Mouse (Mus musculus) megakaryocyte, embryonic 14.5 days (primary cell): ENCODE measurements around the gene Larp4. TPM values are rescaled to one million over a fixed set of nuclear protein-coding genes. Genes with fewer than 3 reads are reported as not detected.
A peak's percentile ranks its signal among the peaks of the same experiment; 100 is the strongest.

Source experiments
- H3K27me3 ChIP-seq: replicated peaks from 2 replicates; pipeline ENCODE3; 2012; ENCODE audit warnings: inconsistent platforms
- H3K36me3 ChIP-seq: replicated peaks from 2 replicates; pipeline ENCODE3; 2012; ENCODE audit warnings: low read length, inconsistent platforms, mixed read lengths
- H3K4me1 ChIP-seq: 2 replicates; pipeline ENCODE4 v1.6.1; 2012; ENCODE audit warnings: inconsistent platforms
- H3K4me3 ChIP-seq: replicated peaks from 2 replicates; pipeline ENCODE3; 2012; ENCODE audit warnings: moderate library complexity, mild to moderate bottlenecking, inconsistent platforms
- H3K9me3 ChIP-seq: 2 replicates; pipeline ENCODE4 v1.6.1; 2012; ENCODE audit warnings: inconsistent platforms
- FLI1 ChIP-seq: IDR thresholded peaks from 2 replicates; pipeline ENCODE4 v1.6.1; 2012; ENCODE audit warnings: low read length, inconsistent platforms, mixed read lengths
- GATA1 ChIP-seq: IDR thresholded peaks from 3 replicates; pipeline ENCODE4 v1.6.1; 2012; ENCODE audit warnings: mixed read lengths, low read length, inconsistent platforms, borderline replicate concordance
- polyA plus RNA-seq: library from polyadenylated mRNA; stranded (reverse); fragments of >175 nt; gene quantifications from 2 replicates; pipeline ENCODE4 v1.2.3, GENCODE M21; 2012; ENCODE audit warnings: low replicate concordance; ENCODE audit not compliant: insufficient read depth

Gene Larp4
- polyA plus RNA-seq, 1 experiment: 2.8 TPM

GRCm38 (mm10) chr15:100032546-100032945 lies 62.7 kb downstream of the Larp4 start:
- Histone ChIP-seq H3K27me3 (peaks cover 10% of the 10 kb centered on the region), H3K36me3 (no peaks in the 10 kb centered on the region), H3K9me3 (no peaks in the 10 kb centered on the region), H3K4me3 (no peak overlapping the region), H3K4me1 (peaks cover 6% of the 10 kb centered on the region)
- TF ChIP-seq GATA1 (no peak), FLI1 (no peak)

GRCm38 (mm10) chr15:100038470-100038971 lies 68.7 kb downstream of the Larp4 start, which contains the start of gene Dip2b:
Dip2b (plus strand) TSS chr15:100038664.
- H3K9me3 ChIP-seq: no peaks in the 10 kb centered on the region
- no peaks in the 10 kb centered on the region for H3K36me3 ChIP-seq
- TF ChIP-seq FLI1: no peak
- no peak for TF ChIP-seq GATA1
- H3K4me3 ChIP-seq: peak within 1 kb of the TSS; percentile 92
- H3K27me3 ChIP-seq: peaks cover 10% of the 10 kb centered on the region
- peaks cover 34% of the 10 kb centered on the region for H3K4me1 ChIP-seq

- H3K4me1 ChIP-seq: peaks cover 34% of the 10 kb centered on the region
Observed at GRCm38 (mm10) chr15:100039001-100039701, 69.3 kb downstream of the Larp4 start.

GRCm38 (mm10) chr15:100040541-100041266 lies 70.8 kb downstream of the Larp4 start:
- Histone ChIP-seq H3K4me3 (peak overlapping the region; percentile 77), H3K9me3 (no peaks in the 10 kb centered on the region), H3K4me1 (peaks cover 44% of the 10 kb centered on the region), H3K36me3 (no peaks in the 10 kb centered on the region), H3K27me3 (peaks cover 7% of the 10 kb centered on the region)
- TF ChIP-seq GATA1 (no peak), FLI1 (no peak)

More at GRCm38 (mm10) chr15:100039001-100039701, 69.3 kb downstream of the Larp4 start:
- TF ChIP-seq GATA1 (no peak), FLI1 (no peak)
- Histone ChIP-seq H3K27me3 (peaks cover 10% of the 10 kb centered on the region), H3K9me3 (no peaks in the 10 kb centered on the region), H3K4me3 (peak overlapping the region; percentile 92), H3K36me3 (no peaks in the 10 kb centered on the region)

GRCm38 (mm10) chr15:100041267-100042047 lies 71.6 kb downstream of the Larp4 start:
- H3K9me3 ChIP-seq: no peaks in the 10 kb centered on the region
- peaks cover 49% of the 10 kb centered on the region for H3K4me1 ChIP-seq
- TF ChIP-seq FLI1: no peak
- no peak for TF ChIP-seq GATA1
- H3K36me3 ChIP-seq: no peaks in the 10 kb centered on the region
- peak overlapping the region; percentile 77 for H3K4me3 ChIP-seq
- peaks cover 7% of the 10 kb centered on the region for H3K27me3 ChIP-seq

GRCm38 (mm10) chr15:100042048-100042400 lies 72.2 kb downstream of the Larp4 start:
- Histone ChIP-seq H3K4me1 (peaks cover 50% of the 10 kb centered on the region), H3K36me3 (peaks cover 4% of the 10 kb centered on the region), H3K27me3 (peaks cover 7% of the 10 kb centered on the region), H3K9me3 (no peaks in the 10 kb centered on the region), H3K4me3 (peak overlapping the region; percentile 26)
- TF ChIP-seq FLI1 (no peak), GATA1 (no peak)

GRCm38 (mm10) chr15:100045576-100045975 lies 75.7 kb downstream of the Larp4 start:
- peaks cover 15% of the 10 kb centered on the region for H3K36me3 ChIP-seq
- no peaks in the 10 kb centered on the region for H3K9me3 ChIP-seq
- TF ChIP-seq FLI1: no peak
- TF ChIP-seq GATA1: no peak
- peaks cover 5% of the 10 kb centered on the region for H3K27me3 ChIP-seq
- peaks cover 48% of the 10 kb centered on the region for H3K4me1 ChIP-seq
- H3K4me3 ChIP-seq: peak overlapping the region; percentile 46

GRCm38 (mm10) chr15:100049496-100050087 lies 79.7 kb downstream of the Larp4 start:
- TF ChIP-seq FLI1 (no peak), GATA1 (no peak)
- Histone ChIP-seq H3K9me3 (no peaks in the 10 kb centered on the region), H3K27me3 (peaks cover 3% of the 10 kb centered on the region), H3K4me1 (peaks cover 36% of the 10 kb centered on the region), H3K36me3 (peaks cover 15% of the 10 kb centered on the region), H3K4me3 (no peak overlapping the region)

- Histone ChIP-seq H3K9me3 (no peaks in the 10 kb centered on the region), H3K4me3 (no peak overlapping the region), H3K27me3 (no peaks in the 10 kb centered on the region), H3K4me1 (peaks cover 24% of the 10 kb centered on the region), H3K36me3 (peaks cover 15% of the 10 kb centered on the region)
- no peak for TF ChIP-seq FLI1
- no peak for TF ChIP-seq GATA1
Observed at GRCm38 (mm10) chr15:100050940-100051339, 81.1 kb downstream of the Larp4 start.

- Histone ChIP-seq H3K36me3 (peaks cover 6% of the 10 kb centered on the region), H3K4me3 (no peak overlapping the region), H3K9me3 (no peaks in the 10 kb centered on the region), H3K4me1 (peaks cover 19% of the 10 kb centered on the region), H3K27me3 (no peaks in the 10 kb centered on the region)
- TF ChIP-seq FLI1 (no peak), GATA1 (no peak)
Observed at GRCm38 (mm10) chr15:100052726-100053125, 82.9 kb downstream of the Larp4 start.
